Mouse (Mus musculus): ENCODE results near the gene 4933406M09Rik. TPM values are rescaled to one million over a fixed set of nuclear protein-coding genes. Genes with fewer than 3 reads are reported as not detected.

Gene 4933406M09Rik
- polyA plus RNA-seq, 2 experiments from 2014 or later, result not detected

GRCm38 (mm10) chr1:134381795-134382625 is 3.7 kb upstream of the 4933406M09Rik start:
- no peak for ATAC-seq

GRCm38 (mm10) chr1:134384581-134384980 is 1.2 kb upstream of the 4933406M09Rik start:
- ATAC-seq, result no peak

GRCm38 (mm10) chr1:134385176-134385575 is 564 bp upstream of the 4933406M09Rik start:
- ATAC-seq, result no peak

- ATAC-seq, result no peak
Measured at GRCm38 (mm10) chr1:134393827-134394226, 8.1 kb downstream of the 4933406M09Rik start.

- ATAC-seq, result no peak
Measured at GRCm38 (mm10) chr1:134398210-134398609, 12.5 kb downstream of the 4933406M09Rik start.

GRCm38 (mm10) chr1:134399735-134400134 is 14.0 kb downstream of the 4933406M09Rik start:
- no peak for ATAC-seq

GRCm38 (mm10) chr1:134405509-134406413 is 20.0 kb downstream of the 4933406M09Rik start, which contains the start of gene Cyb5r1:
Cyb5r1 (plus strand) TSS chr1:134405559.
- peak; percentile 96 for ATAC-seq

- peak; percentile 3 for ATAC-seq
Measured at GRCm38 (mm10) chr1:134406414-134406771, 20.7 kb downstream of the 4933406M09Rik start.

- no peak for ATAC-seq
Measured at GRCm38 (mm10) chr1:134408080-134408479, 22.3 kb downstream of the 4933406M09Rik start.

- ATAC-seq, result no peak
Measured at GRCm38 (mm10) chr1:134411706-134412629, 26.2 kb downstream of the 4933406M09Rik start.

GRCm38 (mm10) chr1:134414038-134414437 is 28.3 kb downstream of the 4933406M09Rik start:
- ATAC-seq, result no peak

- ATAC-seq, result no peak
Measured at GRCm38 (mm10) chr1:134414501-134415167, 28.9 kb downstream of the 4933406M09Rik start.

- peak; percentile 98 for ATAC-seq
Measured at GRCm38 (mm10) chr1:134415168-134415831, 29.6 kb downstream of the 4933406M09Rik start, which contains the start of gene Adipor1. Adipor1 (plus strand) TSS chr1:134415378.

- no peak for ATAC-seq
Measured at GRCm38 (mm10) chr1:134418414-134418975, 32.8 kb downstream of the 4933406M09Rik start.

GRCm38 (mm10) chr1:134419176-134419575 is 33.4 kb downstream of the 4933406M09Rik start:
- no peak for ATAC-seq

GRCm38 (mm10) chr1:134419751-134420458 is 34.2 kb downstream of the 4933406M09Rik start:
- ATAC-seq, result no peak

GRCm38 (mm10) chr1:134423911-134424310 is 38.2 kb downstream of the 4933406M09Rik start:
- no peak for ATAC-seq

GRCm38 (mm10) chr1:134426289-134426688 is 40.5 kb downstream of the 4933406M09Rik start:
- ATAC-seq, result no peak

GRCm38 (mm10) chr1:134433002-134433401 is 47.3 kb downstream of the 4933406M09Rik start:
- no peak for ATAC-seq

- ATAC-seq, result no peak
Measured at GRCm38 (mm10) chr1:134433473-134433872, 47.7 kb downstream of the 4933406M09Rik start.

Measured in CD4-positive, CD25-positive, alpha-beta regulatory T cell, adult 4 months (primary cell).